Mouse (Mus musculus): ENCODE results near the gene Prkar2a.

Gene Prkar2a

GRCm38 (mm10) chr9:108750616-108751015, 61.5 kb downstream of the Prkar2a start:
- no peak overlapping the region for H3K4me3 ChIP-seq (replicated peaks; ENCODE audit: low read length)
- TF ChIP-seq CTCF (conservative IDR thresholded peaks at IDR 0.05; ENCODE audit: low read length) (no peak), POU5F1 (IDR thresholded peaks at IDR 0.05; ENCODE audit: borderline replicate concordance, low read length) (no peak), NANOG (IDR thresholded peaks at IDR 0.05; ENCODE audit: borderline replicate concordance, low read length) (no peak)
- peaks cover 11% of the 10 kb centered on the region for H3K9me3 ChIP-seq (ENCODE audit: low read length)
- H3K27me3 ChIP-seq (ENCODE audit: insufficient read depth, low read length), result no peaks in the 10 kb centered on the region
- peaks cover 62% of the 10 kb centered on the region for H3K4me1 ChIP-seq (replicated peaks; ENCODE audit: low read depth, low read length)
- peaks cover 34% of the 10 kb centered on the region for H3K36me3 ChIP-seq (ENCODE audit: insufficient read depth, low read length)

- Histone ChIP-seq H3K36me3 (ENCODE audit: insufficient read depth, low read length) (peaks cover 17% of the 10 kb centered on the region), H3K4me1 (replicated peaks; ENCODE audit: low read depth, low read length) (peaks cover 57% of the 10 kb centered on the region), H3K27me3 (ENCODE audit: insufficient read depth, low read length) (no peaks in the 10 kb centered on the region), H3K9me3 (ENCODE audit: low read length) (peaks cover 11% of the 10 kb centered on the region), H3K4me3 (replicated peaks; ENCODE audit: low read length) (no peak overlapping the region)
- TF ChIP-seq POU5F1 (IDR thresholded peaks at IDR 0.05; ENCODE audit: borderline replicate concordance, low read length) (no peak), NANOG (IDR thresholded peaks at IDR 0.05; ENCODE audit: borderline replicate concordance, low read length) (no peak), CTCF (conservative IDR thresholded peaks at IDR 0.05; ENCODE audit: low read length) (no peak)
These were observed 63.2 kb downstream of the Prkar2a start for GRCm38 (mm10) chr9:108752142-108752920.

GRCm38 (mm10) chr9:108753326-108753725, 64.2 kb downstream of the Prkar2a start:
- Histone ChIP-seq H3K27me3 (ENCODE audit: insufficient read depth, low read length) (no peaks in the 10 kb centered on the region), H3K4me3 (replicated peaks; ENCODE audit: low read length) (no peak overlapping the region), H3K36me3 (ENCODE audit: insufficient read depth, low read length) (peaks cover 8% of the 10 kb centered on the region; the same call in 1 of the 2 replicates), H3K9me3 (ENCODE audit: low read length) (peaks cover 11% of the 10 kb centered on the region), H3K4me1 (replicated peaks; ENCODE audit: low read depth, low read length) (peaks cover 56% of the 10 kb centered on the region)
- TF ChIP-seq NANOG (IDR thresholded peaks at IDR 0.05; ENCODE audit: borderline replicate concordance, low read length), result no peak
- TF ChIP-seq CTCF (conservative IDR thresholded peaks at IDR 0.05; ENCODE audit: low read length), result peak; percentile 80
- no peak for TF ChIP-seq POU5F1 (IDR thresholded peaks at IDR 0.05; ENCODE audit: borderline replicate concordance, low read length)

GRCm38 (mm10) chr9:108753976-108754375, 64.9 kb downstream of the Prkar2a start:
- TF ChIP-seq POU5F1 (IDR thresholded peaks at IDR 0.05; ENCODE audit: borderline replicate concordance, low read length), result no peak
- no peak for TF ChIP-seq CTCF (conservative IDR thresholded peaks at IDR 0.05; ENCODE audit: low read length)
- TF ChIP-seq NANOG (IDR thresholded peaks at IDR 0.05; ENCODE audit: borderline replicate concordance, low read length), result no peak
- Histone ChIP-seq H3K4me3 (replicated peaks; ENCODE audit: low read length) (no peak overlapping the region), H3K36me3 (ENCODE audit: insufficient read depth, low read length) (0 out of 2 replicates have a peak, but pooled peaks cover 1% of the 10 kb centered on the region), H3K9me3 (ENCODE audit: low read length) (peaks cover 11% of the 10 kb centered on the region), H3K4me1 (replicated peaks; ENCODE audit: low read depth, low read length) (peaks cover 53% of the 10 kb centered on the region), H3K27me3 (ENCODE audit: insufficient read depth, low read length) (no peaks in the 10 kb centered on the region)

- Histone ChIP-seq H3K4me1 (replicated peaks; ENCODE audit: low read depth, low read length) (peaks cover 54% of the 10 kb centered on the region), H3K9me3 (ENCODE audit: low read length) (peaks cover 11% of the 10 kb centered on the region), H3K27me3 (ENCODE audit: insufficient read depth, low read length) (no peaks in the 10 kb centered on the region), H3K36me3 (ENCODE audit: insufficient read depth, low read length) (no peaks in the 10 kb centered on the region), H3K4me3 (replicated peaks; ENCODE audit: low read length) (no peak overlapping the region)
- TF ChIP-seq NANOG (IDR thresholded peaks at IDR 0.05; ENCODE audit: borderline replicate concordance, low read length) (no peak), POU5F1 (IDR thresholded peaks at IDR 0.05; ENCODE audit: borderline replicate concordance, low read length) (no peak), CTCF (conservative IDR thresholded peaks at IDR 0.05; ENCODE audit: low read length) (no peak)
These were observed 65.3 kb downstream of the Prkar2a start for GRCm38 (mm10) chr9:108754423-108754822.

- Histone ChIP-seq H3K27me3 (ENCODE audit: insufficient read depth, low read length) (no peaks in the 10 kb centered on the region), H3K9me3 (ENCODE audit: low read length) (peaks cover 6% of the 10 kb centered on the region; the same call in 1 of the 2 replicates), H3K4me3 (replicated peaks; ENCODE audit: low read length) (no peak overlapping the region; the same call in 1 of the 2 replicates), H3K36me3 (ENCODE audit: insufficient read depth, low read length) (no peaks in the 10 kb centered on the region), H3K4me1 (replicated peaks; ENCODE audit: low read depth, low read length) (peaks cover 56% of the 10 kb centered on the region)
- no peak for TF ChIP-seq CTCF (conservative IDR thresholded peaks at IDR 0.05; ENCODE audit: low read length)
- no peak for TF ChIP-seq NANOG (IDR thresholded peaks at IDR 0.05; ENCODE audit: borderline replicate concordance, low read length)
- TF ChIP-seq POU5F1 (IDR thresholded peaks at IDR 0.05; ENCODE audit: borderline replicate concordance, low read length), result no peak
These were observed 68.3 kb downstream of the Prkar2a start for GRCm38 (mm10) chr9:108757406-108757805.

- TF ChIP-seq NANOG (IDR thresholded peaks at IDR 0.05; ENCODE audit: borderline replicate concordance, low read length), result no peak
- TF ChIP-seq CTCF (conservative IDR thresholded peaks at IDR 0.05; ENCODE audit: low read length), result no peak
- TF ChIP-seq POU5F1 (IDR thresholded peaks at IDR 0.05; ENCODE audit: borderline replicate concordance, low read length), result no peak
- H3K36me3 ChIP-seq (ENCODE audit: insufficient read depth, low read length), result no peaks in the 10 kb centered on the region
These were observed 70.0 kb downstream of the Prkar2a start for GRCm38 (mm10) chr9:108759121-108759520.

GRCm38 (mm10) chr9:108759805-108760204, 70.7 kb downstream of the Prkar2a start:
- Histone ChIP-seq H3K27me3 (ENCODE audit: insufficient read depth, low read length) (no peaks in the 10 kb centered on the region), H3K36me3 (ENCODE audit: insufficient read depth, low read length) (no peaks in the 10 kb centered on the region), H3K4me1 (replicated peaks; ENCODE audit: low read depth, low read length) (peaks cover 41% of the 10 kb centered on the region), H3K9me3 (ENCODE audit: low read length) (no peaks in the 10 kb centered on the region), H3K4me3 (replicated peaks; ENCODE audit: low read length) (peak overlapping the region; percentile 59; the same call in 1 of the 2 replicates)
- TF ChIP-seq POU5F1 (IDR thresholded peaks at IDR 0.05; ENCODE audit: borderline replicate concordance, low read length), result no peak
- TF ChIP-seq CTCF (conservative IDR thresholded peaks at IDR 0.05; ENCODE audit: low read length), result peak; percentile 98

More at GRCm38 (mm10) chr9:108759121-108759520, 70.0 kb downstream of the Prkar2a start:
- peak overlapping the region; percentile 59 for H3K4me3 ChIP-seq (replicated peaks; ENCODE audit: low read length)
- H3K9me3 ChIP-seq (ENCODE audit: low read length), result no peaks in the 10 kb centered on the region
- H3K4me1 ChIP-seq (replicated peaks; ENCODE audit: low read depth, low read length), result peaks cover 46% of the 10 kb centered on the region
- H3K27me3 ChIP-seq (ENCODE audit: insufficient read depth, low read length), result no peaks in the 10 kb centered on the region

Data from E14TG2a.4 (cell line).